Mouse (Mus musculus): ENCODE measurements around the gene Mbip.

The Mbip gene

DNA sequence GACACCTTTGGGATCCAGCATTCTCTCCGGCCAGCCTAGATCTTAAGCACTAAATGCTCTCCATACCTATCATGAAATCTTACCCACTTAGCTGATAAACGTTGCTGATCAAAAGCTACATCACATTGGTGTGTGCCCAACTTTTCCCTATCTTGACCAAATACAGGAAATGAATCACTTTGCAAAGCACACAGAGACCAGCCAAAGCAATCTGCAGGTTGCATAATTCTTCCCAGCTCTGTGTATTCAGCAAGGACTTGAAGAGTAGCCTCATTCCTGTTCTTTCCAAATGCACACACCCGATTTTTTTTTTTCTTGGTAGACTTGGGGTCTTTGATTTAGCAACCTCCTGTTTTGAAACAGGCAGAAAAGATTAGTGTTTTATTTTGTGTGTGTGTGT lies 57.1 kb downstream of the Mbip start:
- no peak for DNase-seq

DNA sequence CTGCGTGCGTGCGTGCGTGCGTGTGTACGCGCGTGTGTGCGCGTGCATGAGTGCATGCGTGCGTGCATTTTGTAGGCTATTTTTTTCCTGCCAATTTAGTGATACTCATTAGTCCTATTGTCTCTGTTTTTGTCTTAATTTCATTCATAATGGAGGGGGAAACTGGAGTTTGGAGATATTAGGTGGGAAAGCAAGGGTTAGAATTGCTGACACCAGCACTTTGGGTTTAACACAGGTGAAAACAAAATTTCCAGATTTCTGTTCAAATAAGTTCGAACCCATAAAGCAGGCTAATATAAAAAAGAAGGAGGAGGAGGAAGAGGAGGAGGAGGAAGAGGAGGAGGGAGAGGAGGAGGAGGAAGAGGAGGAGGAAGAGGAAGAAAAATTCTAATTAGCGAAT lies 58.9 kb downstream of the Mbip start:
- no peak for DNase-seq

DNA sequence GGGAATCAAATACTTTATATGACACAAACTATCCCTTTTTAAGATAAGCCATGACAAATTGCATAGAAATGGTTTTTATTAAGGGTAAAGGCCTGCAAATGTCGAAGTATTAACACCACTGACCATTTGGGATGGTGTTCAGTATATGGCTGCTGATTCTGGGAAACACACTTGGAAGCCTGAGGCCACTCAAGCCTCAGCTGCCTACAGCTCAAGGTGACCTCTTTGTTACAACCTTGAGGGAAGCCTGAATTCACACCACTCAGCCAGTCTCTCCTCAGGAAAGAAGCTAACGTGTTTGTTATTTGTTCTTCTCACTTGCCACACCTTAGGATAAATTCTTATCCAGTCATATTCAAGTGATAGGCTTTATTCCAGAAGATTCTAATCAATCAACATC lies 61.5 kb downstream of the Mbip start:
- no peak for DNase-seq

DNA sequence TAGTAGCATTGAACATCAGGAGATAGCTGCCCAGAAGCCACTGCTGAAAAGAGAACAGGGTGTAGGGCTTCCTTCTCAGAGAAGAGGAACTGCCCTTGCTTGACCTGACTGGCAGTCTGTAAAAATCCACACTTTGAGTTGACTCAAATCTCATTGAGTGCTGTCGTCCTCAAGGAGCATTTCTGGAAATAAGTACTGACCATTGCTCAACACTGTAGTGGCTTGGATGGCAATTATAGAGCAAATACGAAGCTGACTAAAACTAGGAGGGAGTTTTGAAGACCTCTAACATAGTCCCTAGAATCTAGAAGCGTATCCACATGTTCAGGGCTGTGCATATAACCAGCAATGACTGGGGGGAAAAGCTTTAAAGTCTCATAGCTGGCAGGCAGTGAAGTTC lies 64.0 kb downstream of the Mbip start:
- DNase-seq: no peak
